Mouse (Mus musculus): ENCODE results near the gene Igfbp5.
A peak's percentile ranks its signal among the peaks of the same experiment; 100 is the strongest.

Gene Igfbp5

GRCm38 (mm10) chr1:72826931-72827330 lies 47.8 kb downstream of the Igfbp5 start:
- H3K4me1 ChIP-seq (replicated peaks; ENCODE audit: low read depth, low read length) = peaks cover 60% of the 10 kb centered on the region
- TF ChIP-seq CTCF (conservative IDR thresholded peaks at IDR 0.05; ENCODE audit: low read length) = no peak
- H3K9me3 ChIP-seq (ENCODE audit: low read length) = no peaks in the 10 kb centered on the region
- no peaks in the 10 kb centered on the region for H3K27me3 ChIP-seq (ENCODE audit: insufficient read depth, low read length)
- H3K36me3 ChIP-seq (ENCODE audit: insufficient read depth, low read length) = peaks cover 46% of the 10 kb centered on the region
- H3K4me3 ChIP-seq (replicated peaks; ENCODE audit: low read length) = peak overlapping the region; percentile 98

DNA sequence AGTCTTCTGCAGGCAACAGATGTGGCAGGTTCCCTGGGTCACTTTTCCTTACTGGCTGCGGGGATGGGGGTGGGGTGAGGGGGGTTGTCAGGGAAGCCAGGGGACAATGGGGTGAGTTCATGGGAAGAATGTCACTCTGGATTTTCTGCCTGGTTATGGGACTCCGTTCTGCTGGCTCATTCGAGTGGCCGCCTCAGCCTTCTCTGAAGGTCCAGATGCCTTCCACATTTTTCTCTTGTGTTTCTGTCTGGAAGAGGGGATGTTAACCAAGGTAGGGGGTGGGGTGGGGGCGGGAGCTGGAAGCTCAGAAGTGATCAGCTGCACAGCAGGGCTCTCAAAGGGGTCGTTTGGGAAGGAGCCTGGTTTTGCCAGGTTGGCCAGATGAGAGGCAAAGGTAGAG lies 48.2 kb downstream of the Igfbp5 start:
- H3K9me3 ChIP-seq (ENCODE audit: low read length) = no peaks in the 10 kb centered on the region
- no peaks in the 10 kb centered on the region for H3K27me3 ChIP-seq (ENCODE audit: insufficient read depth, low read length)
- TF ChIP-seq CTCF (conservative IDR thresholded peaks at IDR 0.05; ENCODE audit: low read length) = no peak
- TF ChIP-seq NANOG (IDR thresholded peaks at IDR 0.05; ENCODE audit: borderline replicate concordance, low read length) = peak; percentile 94
- peaks cover 62% of the 10 kb centered on the region for H3K4me1 ChIP-seq (replicated peaks; ENCODE audit: low read depth, low read length)
- peak overlapping the region; percentile 98 for H3K4me3 ChIP-seq (replicated peaks; ENCODE audit: low read length)
- H3K36me3 ChIP-seq (ENCODE audit: insufficient read depth, low read length) = peaks cover 42% of the 10 kb centered on the region

DNA sequence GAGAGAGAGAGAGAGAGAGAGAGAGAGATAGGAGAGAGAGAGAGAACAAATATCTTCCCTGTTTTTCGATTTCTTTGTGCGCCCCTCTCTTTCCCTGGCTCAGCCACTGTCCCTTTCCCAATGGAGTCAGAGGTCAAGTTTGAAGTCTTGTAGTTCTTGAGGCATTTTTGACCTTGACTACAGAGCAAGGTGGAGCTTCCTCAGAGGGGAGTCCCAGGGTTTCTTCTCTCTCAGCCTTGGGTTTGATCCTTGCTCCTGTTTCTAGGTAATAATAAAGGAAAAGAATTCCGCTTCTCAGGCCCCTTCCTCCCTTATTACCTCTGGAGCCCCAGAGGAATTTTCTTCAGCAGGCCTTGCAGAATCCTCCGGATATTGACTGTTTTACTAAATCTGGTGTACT lies 48.8 kb downstream of the Igfbp5 start:
- Histone ChIP-seq H3K9me3 (ENCODE audit: low read length) (no peaks in the 10 kb centered on the region), H3K4me3 (replicated peaks; ENCODE audit: low read length) (peak overlapping the region; percentile 98), H3K36me3 (ENCODE audit: insufficient read depth, low read length) (peaks cover 36% of the 10 kb centered on the region), H3K4me1 (replicated peaks; ENCODE audit: low read depth, low read length) (peaks cover 67% of the 10 kb centered on the region), H3K27me3 (ENCODE audit: insufficient read depth, low read length) (no peaks in the 10 kb centered on the region)
- TF ChIP-seq CTCF (conservative IDR thresholded peaks at IDR 0.05; ENCODE audit: low read length) = no peak
- TF ChIP-seq POU5F1 (IDR thresholded peaks at IDR 0.05; ENCODE audit: borderline replicate concordance, low read length) = no peak
- TF ChIP-seq NANOG (IDR thresholded peaks at IDR 0.05; ENCODE audit: borderline replicate concordance, low read length) = no peak

- Histone ChIP-seq H3K4me3 (replicated peaks; ENCODE audit: low read length) (peak overlapping the region; percentile 98), H3K27me3 (ENCODE audit: insufficient read depth, low read length) (no peaks in the 10 kb centered on the region), H3K4me1 (replicated peaks; ENCODE audit: low read depth, low read length) (peaks cover 71% of the 10 kb centered on the region), H3K36me3 (ENCODE audit: insufficient read depth, low read length) (peaks cover 30% of the 10 kb centered on the region), H3K9me3 (ENCODE audit: low read length) (no peaks in the 10 kb centered on the region)
- TF ChIP-seq CTCF (conservative IDR thresholded peaks at IDR 0.05; ENCODE audit: low read length) = no peak
- no peak for TF ChIP-seq NANOG (IDR thresholded peaks at IDR 0.05; ENCODE audit: borderline replicate concordance, low read length)
- no peak for TF ChIP-seq POU5F1 (IDR thresholded peaks at IDR 0.05; ENCODE audit: borderline replicate concordance, low read length)
Measured at GRCm38 (mm10) chr1:72825286-72825685, 49.4 kb downstream of the Igfbp5 start.

- H3K36me3 ChIP-seq (ENCODE audit: insufficient read depth, low read length) = peaks cover 24% of the 10 kb centered on the region
- no peaks in the 10 kb centered on the region for H3K9me3 ChIP-seq (ENCODE audit: low read length)
- peaks cover 71% of the 10 kb centered on the region for H3K4me1 ChIP-seq (replicated peaks; ENCODE audit: low read depth, low read length)
- H3K4me3 ChIP-seq (replicated peaks; ENCODE audit: low read length) = peak overlapping the region; percentile 98
- TF ChIP-seq CTCF (conservative IDR thresholded peaks at IDR 0.05; ENCODE audit: low read length) (no peak), NANOG (IDR thresholded peaks at IDR 0.05; ENCODE audit: borderline replicate concordance, low read length) (no peak), POU5F1 (IDR thresholded peaks at IDR 0.05; ENCODE audit: borderline replicate concordance, low read length) (no peak)
- no peaks in the 10 kb centered on the region for H3K27me3 ChIP-seq (ENCODE audit: insufficient read depth, low read length)
Measured at GRCm38 (mm10) chr1:72824707-72825101, 50.0 kb downstream of the Igfbp5 start.

GRCm38 (mm10) chr1:72823751-72824706 lies 50.7 kb downstream of the Igfbp5 start, which contains the start of gene Igfbp2:
TSS of gene Igfbp2 (plus strand) at chr1:72824503.
- H3K9me3 ChIP-seq (ENCODE audit: low read length) = no peaks in the 10 kb centered on the region
- no peaks in the 10 kb centered on the region for H3K27me3 ChIP-seq (ENCODE audit: insufficient read depth, low read length)
- peaks cover 17% of the 10 kb centered on the region for H3K36me3 ChIP-seq (ENCODE audit: insufficient read depth, low read length)
- peaks cover 71% of the 10 kb centered on the region for H3K4me1 ChIP-seq (replicated peaks; ENCODE audit: low read depth, low read length)
- H3K4me3 ChIP-seq (replicated peaks; ENCODE audit: low read length) = peak within 1 kb of the TSS; percentile 98
- TF ChIP-seq NANOG (IDR thresholded peaks at IDR 0.05; ENCODE audit: borderline replicate concordance, low read length) (no peak), CTCF (conservative IDR thresholded peaks at IDR 0.05; ENCODE audit: low read length) (no peak), POU5F1 (IDR thresholded peaks at IDR 0.05; ENCODE audit: borderline replicate concordance, low read length) (no peak)

DNA sequence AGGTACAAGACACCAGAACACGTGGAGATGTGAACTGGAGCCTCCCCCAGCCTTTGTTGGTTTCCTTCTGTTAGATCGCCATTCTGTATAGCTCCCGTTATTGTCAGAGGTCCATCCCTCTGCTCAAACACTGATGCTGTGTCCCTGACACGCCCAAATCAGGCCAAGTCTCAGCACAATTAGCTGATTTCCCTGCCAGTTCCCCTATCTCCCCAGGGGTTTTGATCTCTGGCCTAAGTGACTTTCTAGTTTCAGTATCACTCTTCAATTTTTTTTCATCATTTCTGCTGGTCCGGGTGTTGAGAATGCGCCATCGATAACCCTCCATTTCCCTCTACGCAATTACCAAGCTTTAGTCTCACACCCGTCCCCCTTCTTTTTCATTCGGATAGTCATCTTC lies 51.8 kb downstream of the Igfbp5 start:
- Histone ChIP-seq H3K36me3 (ENCODE audit: insufficient read depth, low read length) (peaks cover 6% of the 10 kb centered on the region), H3K9me3 (ENCODE audit: low read length) (no peaks in the 10 kb centered on the region), H3K4me3 (replicated peaks; ENCODE audit: low read length) (peak overlapping the region; percentile 98), H3K27me3 (ENCODE audit: insufficient read depth, low read length) (no peaks in the 10 kb centered on the region), H3K4me1 (replicated peaks; ENCODE audit: low read depth, low read length) (peaks cover 66% of the 10 kb centered on the region)
- TF ChIP-seq NANOG (IDR thresholded peaks at IDR 0.05; ENCODE audit: borderline replicate concordance, low read length) (no peak), CTCF (conservative IDR thresholded peaks at IDR 0.05; ENCODE audit: low read length) (no peak), POU5F1 (IDR thresholded peaks at IDR 0.05; ENCODE audit: borderline replicate concordance, low read length) (no peak)

DNA sequence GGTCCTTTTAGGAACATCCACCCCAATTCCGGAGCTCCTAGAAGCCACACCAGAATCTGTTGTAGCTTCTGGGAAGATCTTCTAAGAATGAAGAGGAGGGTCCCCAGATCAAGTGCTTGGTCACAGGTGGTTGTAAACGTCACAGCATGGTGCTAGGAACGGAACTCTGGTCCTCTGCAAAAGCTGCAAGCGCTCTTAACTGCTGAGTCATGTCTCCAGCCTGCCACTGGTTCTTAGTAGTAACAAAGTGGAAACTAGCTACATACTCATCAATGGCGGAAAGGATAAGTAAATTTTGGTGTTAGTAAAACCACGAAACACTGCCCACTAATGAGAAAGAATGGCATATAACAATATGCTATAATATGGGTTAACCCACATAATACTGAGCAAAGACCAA lies 54.7 kb downstream of the Igfbp5 start:
- Histone ChIP-seq H3K9me3 (ENCODE audit: low read length) (no peaks in the 10 kb centered on the region), H3K36me3 (ENCODE audit: insufficient read depth, low read length) (no peaks in the 10 kb centered on the region), H3K4me1 (replicated peaks; ENCODE audit: low read depth, low read length) (peaks cover 73% of the 10 kb centered on the region), H3K27me3 (ENCODE audit: insufficient read depth, low read length) (no peaks in the 10 kb centered on the region), H3K4me3 (replicated peaks; ENCODE audit: low read length) (no peak overlapping the region)
- TF ChIP-seq NANOG (IDR thresholded peaks at IDR 0.05; ENCODE audit: borderline replicate concordance, low read length) (no peak), CTCF (conservative IDR thresholded peaks at IDR 0.05; ENCODE audit: low read length) (no peak)
